Mouse (Mus musculus): ENCODE measurements at regions not wholly inside any gene's neighbourhood (a gene's known extent, or its start where the extent isn't known, plus 50 kb on each side); places are given as distances from the start of the nearest gene placed in this dataset.

GRCm38 (mm10) chr5:103264903-103265302 lies 53.8 kb upstream of the Mapk10 start:
- TF ChIP-seq CTCF (IDR thresholded peaks at IDR 0.05; ENCODE audit: insufficient read depth, low read length) = no peak
- TF ChIP-seq POLR2A (IDR thresholded peaks at IDR 0.05; ENCODE audit: borderline replicate concordance, extremely low read depth, low read depth, low read length) = no peak
